In genomic region chr1:90998268-90998890, GRCm38 (mm10) we compare ENCODE assay signal across 8 mouse cellular contexts. TPM values are rescaled to one million over a fixed set of nuclear protein-coding genes. Genes with fewer than 3 reads are reported as not detected.
DNase-seq lines count a peak whose midpoint lies in the region; ATAC-seq lines count a peak whose summit lies in the region.

Lrrfip1 (plus strand) TSS chr1:90998737.

- 2% methylated on average over 59 of the region's 59 CpGs for WGBS in limb, embryonic 15.5 days
- 3% methylated on average over 47 of the region's 59 CpGs for WGBS in midbrain, embryonic 16.5 days

- no peaks in the 10 kb centered on the region; the same call in 1 of the 2 replicates for H3K27me3 ChIP-seq in limb, embryonic 15.5 days
- H3K27me3 ChIP-seq in midbrain, embryonic 16.5 days (ENCODE audit: control insufficient read depth, insufficient read depth, low read depth, low read length), result no peaks in the 10 kb centered on the region

- no peaks in the 10 kb centered on the region for H3K36me3 ChIP-seq in limb, embryonic 15.5 days
- no peaks in the 10 kb centered on the region for H3K36me3 ChIP-seq in midbrain, embryonic 16.5 days (ENCODE audit: control insufficient read depth, insufficient read depth, low read length)

- H3K4me2 ChIP-seq in limb, embryonic 15.5 days, result peak within 1 kb of the TSS; percentile 95
- peak within 1 kb of the TSS; percentile 60 for H3K4me2 ChIP-seq in midbrain, embryonic 16.5 days (ENCODE audit: low read length)

- DNase-seq in 416B (ENCODE audit: low read depth), result peak; percentile 45
- peak; percentile 32 for DNase-seq in embryo, embryonic 11.5 days (ENCODE audit: low read depth, low spot score)
- DNase-seq in gastrocnemius, postnatal 25 days, result peak; percentile 72
- DNase-seq in urinary bladder, postnatal 25 days (ENCODE audit: low spot score), result peak; percentile 57

- H3K27ac ChIP-seq in limb, embryonic 15.5 days, result 0 out of 2 replicates have a peak within 1 kb of the TSS, but pooled peaks have one; percentile 47
- H3K27ac ChIP-seq in midbrain, embryonic 16.5 days (ENCODE audit: low read length), result peak within 1 kb of the TSS; percentile 62

- peak within 1 kb of the TSS; percentile 62 for H3K4me3 ChIP-seq in limb, embryonic 15.5 days
- H3K4me3 ChIP-seq in midbrain, embryonic 16.5 days (ENCODE audit: low read depth, low read length), result peak within 1 kb of the TSS; percentile 74

- no peak for ATAC-seq in activated CD4-positive, CD25-positive, alpha-beta regulatory T cell, adult 4 months
- ATAC-seq in inflammation-experienced regulatory T-cells, adult 6 months, result no peak
- ATAC-seq in limb, embryonic 15.5 days (ENCODE audit: insufficient number of reproducible peaks, low FRiP score, low TSS enrichment, low read depth), result peak; percentile 64; the same call in 1 of the 2 replicates
- ATAC-seq in midbrain, embryonic 16.5 days, result peak; percentile 89

- H3K4me1 ChIP-seq in limb, embryonic 15.5 days, result peaks cover 23% of the 10 kb centered on the region
- H3K4me1 ChIP-seq in midbrain, embryonic 16.5 days (ENCODE audit: control insufficient read depth, insufficient read depth, low read length), result peaks cover 16% of the 10 kb centered on the region

- peak within 1 kb of the TSS; percentile 78 for H3K9ac ChIP-seq in limb, embryonic 15.5 days
- peak within 1 kb of the TSS; percentile 83 for H3K9ac ChIP-seq in midbrain, embryonic 16.5 days (ENCODE audit: low read depth, low read length)

- H3K9me3 ChIP-seq in limb, embryonic 15.5 days, result no peaks in the 10 kb centered on the region
- no peaks in the 10 kb centered on the region for H3K9me3 ChIP-seq in midbrain, embryonic 16.5 days (replicated peaks; ENCODE audit: control insufficient read depth, low read length, poor library complexity, severe bottlenecking)

RNA-seq across cellular contexts. Expression of gene Lrrfip1, which starts in this region (rescaled TPM):
- 100 to 1,000 TPM; 176 to 194 TPM for polyA plus RNA-seq in activated CD4-positive, CD25-positive, alpha-beta regulatory T cell, adult 4 months (2017; shearing (Covaris generic))
- total RNA-seq in gastrocnemius, postnatal 25 days (2021), result 100 to 1,000 TPM; 143 to 163 TPM
- polyA plus RNA-seq in inflammation-experienced regulatory T-cells, adult 6 months (2017; shearing (Covaris generic)), result 100 to 1,000 TPM; 200 to 230 (median 201) TPM
- polyA plus RNA-seq in limb, embryonic 15.5 days (2015; fragmentation: Nextera tagmentation; extraction: Ambion mirVana), result 56.8 and 72.0 TPM in 2 replicates
- 42.7 and 44.4 TPM in 2 replicates for polyA plus RNA-seq in midbrain, embryonic 16.5 days (2015; fragmentation: Nextera tagmentation; extraction: Ambion mirVana)

Comparison
In these comparisons a context has a peak if more than half of its experiments do, and no peak if none do; other contexts are left out.
1. ATAC-seq: peak in limb, embryonic 15.5 days (single experiment) and midbrain, embryonic 16.5 days (single experiment); none in activated CD4-positive, CD25-positive, alpha-beta regulatory T cell, adult 4 months (single experiment) and inflammation-experienced regulatory T-cells, adult 6 months (single experiment).
2. Peak in every context shown above with its lines, with median percentiles within 50 percentile points of each other: DNase-seq.